9 mouse cellular contexts compared by ENCODE assay signal in genomic region chrX:53716323-53717182, GRCm38 (mm10). TPM values are rescaled to one million over a fixed set of nuclear protein-coding genes. Genes with fewer than 3 reads are reported as not detected.
DNase-seq lines count a peak whose midpoint lies in the region; ATAC-seq and TF ChIP-seq lines count a peak whose summit lies in the region.
"Had no signal": no experiment of that assay in that cellular context is flagged by ENCODE, and none has a peak within 500 bp of the region (broad histone marks: within the 10 kb centered on the region; RNA-seq: fewer than 3 reads in every experiment).

No protein-coding gene starts in this region.

- H3K4me2 ChIP-seq in hindbrain, embryonic 15.5 days, result peak overlapping the region; percentile 61

- TF ChIP-seq POLR2A in thymus, adult 2 months (IDR thresholded peaks at IDR 0.05; ENCODE audit: control insufficient read depth, extremely low read depth, insufficient read depth, low read length, poor library complexity), result no peak

- peak overlapping the region; percentile 40 for H3K4me3 ChIP-seq in hindbrain, embryonic 15.5 days
- no peak overlapping the region for H3K4me3 ChIP-seq in thymus, adult 2 months (ENCODE audit: control insufficient read depth, insufficient read depth, low read length)

- H3K4me1 ChIP-seq in hindbrain, embryonic 15.5 days (replicated peaks), result 0 out of 2 replicates have a peak, but pooled peaks cover 3% of the 10 kb centered on the region
- H3K4me1 ChIP-seq in thymus, adult 2 months (replicated peaks; ENCODE audit: control insufficient read depth, insufficient read depth, low read length), result no peaks in the 10 kb centered on the region

- H3K36me3 ChIP-seq in hindbrain, embryonic 15.5 days, result no peaks in the 10 kb centered on the region
- no peaks in the 10 kb centered on the region for H3K36me3 ChIP-seq in thymus, adult 2 months (ENCODE audit: control insufficient read depth, insufficient read depth, low read length)

- ATAC-seq in hindbrain, embryonic 15.5 days (ENCODE audit: low FRiP score, low read depth), result peak; percentile 94

- peak overlapping the region; percentile 65; the same call in 1 of the 2 replicates for H3K27ac ChIP-seq in hindbrain, embryonic 15.5 days (replicated peaks)
- no peak overlapping the region for H3K27ac ChIP-seq in thymus, adult 2 months (ENCODE audit: control insufficient read depth, insufficient read depth, low read length)

- WGBS in hindbrain, embryonic 15.5 days, result 19% methylated on average over 47 of the region's 49 CpGs
- 17% methylated on average over 49 of the region's 49 CpGs for WGBS in thymus, adult 2 months

- TF ChIP-seq CTCF in thymus, adult 2 months (IDR thresholded peaks at IDR 0.05; ENCODE audit: borderline replicate concordance, control insufficient read depth, extremely low read depth, insufficient read depth, low read length, poor library complexity), result no peak

- peak overlapping the region; percentile 47 for H3K9ac ChIP-seq in hindbrain, embryonic 15.5 days

- H3K27me3 ChIP-seq in hindbrain, embryonic 15.5 days, result no peaks in the 10 kb centered on the region
- H3K27me3 ChIP-seq in thymus, adult 2 months (ENCODE audit: control insufficient read depth, insufficient read depth, low read length), result no peaks in the 10 kb centered on the region

- peak; percentile 36 for DNase-seq in WW6 (ENCODE audit: low read depth, low spot score)
- peak; percentile 74 to 75 for DNase-seq in cerebellum, postnatal 14 days
- peak; percentile 31 to 58 for DNase-seq in frontal cortex, postnatal 36 days (ENCODE audit: low spot score in 2 of 2)
- DNase-seq in layer of hippocampus, postnatal 36 days, result peak; percentile 16 to 39
- DNase-seq in lung, postnatal 10 days, result peak; percentile 35
- DNase-seq in right cerebral cortex, postnatal 36 days (ENCODE audit: low spot score in 2 of 2), result peak; percentile 25 to 35
- no peak for DNase-seq in thymus, adult 2 months

- no peaks in the 10 kb centered on the region for H3K9me3 ChIP-seq in hindbrain, embryonic 15.5 days

RNA-seq across cellular contexts. Expression of gene 4930502E18Rik, which starts 8.1 kb away (rescaled TPM):
- polyA plus RNA-seq in hindbrain, embryonic 15.5 days (2015; fragmentation: Nextera tagmentation; extraction: Ambion mirVana), result 0.34 TPM in 1 of 2 replicates, not detected in the other
- total RNA-seq in layer of hippocampus, postnatal 36 days (2021), result under 1 TPM; 0.32 to 0.43 TPM
- polyA plus RNA-seq in thymus, adult 2 months (2012; rRNA removed), result not detected in 2 replicates
- polyA plus RNA-seq: spleen, adult 2 months had no signal

RNA-seq across cellular contexts. Expression of gene 1700013H16Rik, which starts 41.1 kb away (rescaled TPM):
- polyA plus RNA-seq in hindbrain, embryonic 15.5 days (2015; fragmentation: Nextera tagmentation; extraction: Ambion mirVana), result 0.21 TPM in 1 of 2 replicates, not detected in the other
- not detected for total RNA-seq in layer of hippocampus, postnatal 36 days (2021)
- polyA plus RNA-seq in thymus, adult 2 months (2012; rRNA removed), result not detected in 2 replicates
- polyA plus RNA-seq: spleen, adult 2 months had no signal

RNA-seq across cellular contexts. Expression of gene Rtl8b, which starts 46.3 kb away (rescaled TPM):
- 189 and 193 TPM in 2 replicates for polyA plus RNA-seq in hindbrain, embryonic 15.5 days (2015; fragmentation: Nextera tagmentation; extraction: Ambion mirVana)
- 100 to 1,000 TPM; 177 to 197 TPM for total RNA-seq in layer of hippocampus, postnatal 36 days (2021)
- 103 and 115 TPM in 2 replicates for polyA plus RNA-seq in thymus, adult 2 months (2012; rRNA removed)

RNA-seq across cellular contexts. Expression of gene Zfp36l3, which starts 59.6 kb away (rescaled TPM):
- polyA plus RNA-seq in hindbrain, embryonic 15.5 days (2015; fragmentation: Nextera tagmentation; extraction: Ambion mirVana), result not detected in 2 replicates
- not detected for total RNA-seq in layer of hippocampus, postnatal 36 days (2021)
- 0.29 and 0.34 TPM in 2 replicates for polyA plus RNA-seq in thymus, adult 2 months (2012; rRNA removed)
